Mouse (Mus musculus) intestine, embryonic 15.5 days (tissue): ENCODE measurements around the gene Arhgap15. TPM values are rescaled to one million over a fixed set of nuclear protein-coding genes. Genes with fewer than 3 reads are reported as not detected.

Experiments used
- ATAC-seq: fragments of 200-750 bp; cut with Nextera tagmentation; 2 replicates; pipeline ENCODE4 v1.8.0; 2017; ENCODE audit warnings: moderate TSS enrichment, moderate library complexity
- H3K27ac ChIP-seq: fragments of 300-500 bp; sonication (generic); 2 replicates; pipeline ENCODE4 v1.5.1; 2015; ENCODE audit warnings: mild to moderate bottlenecking, inconsistent platforms
- H3K27me3 ChIP-seq: fragments of 300-500 bp; sonication (generic); replicated peaks from 2 replicates; pipeline ENCODE4 v1.6.1; 2015; ENCODE audit warnings: inconsistent platforms
- H3K36me3 ChIP-seq: fragments of 300-500 bp; sonication (generic); 2 replicates; pipeline ENCODE4 v1.6.1; 2015; ENCODE audit warnings: inconsistent platforms
- H3K4me1 ChIP-seq: fragments of 300-500 bp; sonication (generic); replicated peaks from 2 replicates; pipeline ENCODE4 v1.6.1; 2015; ENCODE audit warnings: inconsistent platforms
- H3K4me2 ChIP-seq: fragments of 300-500 bp; sonication (generic); replicated peaks from 2 replicates; pipeline ENCODE4 v1.6.1; 2015; ENCODE audit warnings: mild to moderate bottlenecking, inconsistent platforms
- H3K4me3 ChIP-seq: fragments of 300-500 bp; sonication (generic); replicated peaks from 2 replicates; pipeline ENCODE4 v1.5.1; 2015; ENCODE audit warnings: inconsistent platforms
- H3K9ac ChIP-seq: fragments of 300-500 bp; sonication (generic); 2 replicates; pipeline ENCODE4 v1.6.1; 2015; ENCODE audit warnings: inconsistent platforms
- H3K9me3 ChIP-seq: fragments of 300-500 bp; sonication (generic); 2 replicates; pipeline ENCODE4 v1.6.1; 2016; ENCODE audit warnings: inconsistent platforms
- WGBS: fragments of 180-500 bp; shearing (Covaris S2); methylation state at CpG from one replicate; pipeline ENCODE4 v1.1.7; 2015; 5-methylcytosine and 5-hydroxymethylcytosine counted together
- polyA plus RNA-seq: library from polyadenylated mRNA; unstranded; fragments of >200 nt; fragmentation: Nextera tagmentation; extraction: Ambion mirVana; gene quantifications from 2 replicates; pipeline ENCODE4 v1.2.1, GENCODE M21; 2015

Gene Arhgap15
- polyA plus RNA-seq, 1 experiment from 2014 or later = 1.6 TPM

DNA sequence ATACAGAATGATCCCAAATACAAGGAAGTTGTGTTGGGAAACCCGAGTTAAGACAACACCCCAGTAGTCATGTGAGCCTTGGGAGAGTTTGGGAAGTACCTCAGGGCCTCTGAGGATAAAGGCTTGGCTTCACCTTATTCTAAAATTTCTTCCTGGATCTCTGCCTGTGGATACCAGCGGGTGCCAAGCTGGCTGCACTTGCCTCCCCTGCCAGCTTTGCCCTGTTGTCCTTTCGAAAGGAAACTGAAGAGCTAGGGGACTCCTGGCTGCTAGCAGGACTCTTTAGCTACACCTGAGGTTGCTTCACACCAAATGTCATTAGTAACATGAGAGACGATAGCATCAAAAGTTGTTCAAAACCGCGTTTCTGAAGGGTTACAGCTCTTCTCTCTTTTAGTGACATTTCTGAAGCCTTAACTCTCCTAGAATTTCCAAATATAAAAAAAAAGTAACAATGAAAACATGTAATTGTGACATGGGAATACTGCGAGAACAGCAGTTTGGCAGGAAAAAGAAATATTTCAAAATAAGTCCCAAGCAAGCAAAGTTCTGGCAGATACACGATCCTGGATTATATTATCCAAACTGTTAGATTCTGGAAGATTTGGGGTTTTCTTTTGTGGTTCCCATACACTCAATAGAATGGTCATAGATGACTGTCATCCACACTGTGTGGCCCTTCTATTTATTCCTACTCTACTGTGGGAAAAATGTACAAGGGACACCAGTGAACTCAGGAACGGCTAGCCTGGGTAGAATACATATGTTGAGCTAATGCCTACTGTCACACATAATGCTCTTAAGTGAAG, 364.6 kb downstream of the Arhgap15 start:
- 70% methylated on average over 9 of the region's 9 CpGs for WGBS
- peak overlapping the region; percentile 63 for H3K27ac ChIP-seq
- no peak overlapping the region for H3K9ac ChIP-seq
- ATAC-seq = no peak
- no peaks in the 10 kb centered on the region for H3K4me1 ChIP-seq
- H3K4me3 ChIP-seq = no peak overlapping the region
- H3K4me2 ChIP-seq = no peak overlapping the region
- no peaks in the 10 kb centered on the region for H3K27me3 ChIP-seq
- H3K9me3 ChIP-seq = no peaks in the 10 kb centered on the region
- H3K36me3 ChIP-seq = no peaks in the 10 kb centered on the region

DNA sequence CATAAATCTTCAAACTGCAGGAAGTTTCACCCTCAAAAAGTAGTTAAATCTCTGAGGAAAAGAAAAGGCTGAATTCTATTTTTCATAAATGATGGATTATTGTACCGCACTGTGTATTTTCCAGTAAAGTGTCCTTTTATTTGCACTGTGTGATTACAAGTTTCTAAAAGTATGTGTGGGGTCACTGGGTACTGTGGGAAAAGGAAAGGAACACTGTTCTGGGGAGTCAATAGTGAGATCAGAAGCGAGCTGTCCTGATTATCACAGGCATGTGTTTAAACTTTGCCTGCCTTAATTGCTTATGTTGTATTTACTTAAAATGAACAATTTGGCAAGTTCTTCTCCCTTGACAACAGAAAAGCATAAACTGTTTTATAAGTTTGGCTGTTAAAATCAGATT, 365.7 kb downstream of the Arhgap15 start:
- ATAC-seq = peak; percentile 62; the same call in 1 of the 2 replicates
- Histone ChIP-seq H3K9me3 (no peaks in the 10 kb centered on the region), H3K4me3 (no peak overlapping the region), H3K4me2 (no peak overlapping the region), H3K9ac (no peak overlapping the region), H3K27me3 (no peaks in the 10 kb centered on the region), H3K27ac (no peak overlapping the region), H3K36me3 (no peaks in the 10 kb centered on the region), H3K4me1 (no peaks in the 10 kb centered on the region)
- WGBS = 42% methylated on average over 2 of the region's 2 CpGs

DNA sequence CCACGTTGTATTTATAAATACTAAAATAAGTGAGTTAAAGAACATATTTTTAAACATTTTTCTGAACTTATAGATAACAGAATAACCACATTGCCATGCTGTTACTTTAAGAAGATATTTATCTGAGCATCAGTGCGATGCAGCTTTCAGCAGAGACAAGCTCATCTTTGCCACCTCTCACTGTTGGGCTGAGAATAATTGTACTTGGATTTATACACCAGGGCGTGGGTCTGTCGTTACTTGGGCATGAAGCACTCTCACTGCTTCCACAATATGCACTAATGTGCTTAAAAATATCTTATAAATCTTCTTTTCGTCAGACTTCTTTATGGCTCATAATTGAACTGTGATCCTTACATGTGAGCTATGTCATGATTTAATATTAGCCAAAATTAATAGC, 372.5 kb downstream of the Arhgap15 start:
- H3K27me3 ChIP-seq = no peaks in the 10 kb centered on the region
- no peaks in the 10 kb centered on the region for H3K4me1 ChIP-seq
- no peaks in the 10 kb centered on the region for H3K9me3 ChIP-seq
- 79% methylated on average over 5 of the region's 5 CpGs for WGBS
- no peak overlapping the region for H3K9ac ChIP-seq
- no peak for ATAC-seq
- H3K4me2 ChIP-seq = no peak overlapping the region
- no peak overlapping the region for H3K27ac ChIP-seq
- H3K4me3 ChIP-seq = no peak overlapping the region
- no peaks in the 10 kb centered on the region for H3K36me3 ChIP-seq

DNA sequence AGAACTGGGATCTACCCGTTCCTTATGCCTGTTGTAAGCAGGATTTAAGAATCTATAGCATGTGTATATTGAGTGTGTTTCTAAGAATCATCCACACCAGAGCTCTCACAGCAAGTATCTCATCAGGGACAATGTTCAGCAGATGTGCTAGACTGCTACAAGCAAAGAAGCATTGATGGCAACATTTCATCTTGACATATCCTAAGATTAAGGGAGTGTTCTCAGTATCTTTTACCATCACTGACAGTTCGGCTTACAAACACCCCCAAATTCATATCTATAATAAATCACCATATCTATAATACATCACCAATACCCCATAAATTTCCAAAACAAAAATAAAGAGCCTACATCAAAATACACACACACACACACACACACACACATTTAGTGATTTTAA, 374.6 kb downstream of the Arhgap15 start:
- H3K36me3 ChIP-seq = no peaks in the 10 kb centered on the region
- ATAC-seq = no peak
- H3K9me3 ChIP-seq = no peaks in the 10 kb centered on the region
- H3K9ac ChIP-seq = no peak overlapping the region
- 61% methylated on average over 2 of the region's 2 CpGs for whole genome bisulfite sequencing
- H3K4me3 ChIP-seq = no peak overlapping the region
- H3K4me2 ChIP-seq = no peak overlapping the region
- H3K27ac ChIP-seq = no peak overlapping the region
- no peaks in the 10 kb centered on the region for H3K4me1 ChIP-seq
- no peaks in the 10 kb centered on the region for H3K27me3 ChIP-seq

DNA sequence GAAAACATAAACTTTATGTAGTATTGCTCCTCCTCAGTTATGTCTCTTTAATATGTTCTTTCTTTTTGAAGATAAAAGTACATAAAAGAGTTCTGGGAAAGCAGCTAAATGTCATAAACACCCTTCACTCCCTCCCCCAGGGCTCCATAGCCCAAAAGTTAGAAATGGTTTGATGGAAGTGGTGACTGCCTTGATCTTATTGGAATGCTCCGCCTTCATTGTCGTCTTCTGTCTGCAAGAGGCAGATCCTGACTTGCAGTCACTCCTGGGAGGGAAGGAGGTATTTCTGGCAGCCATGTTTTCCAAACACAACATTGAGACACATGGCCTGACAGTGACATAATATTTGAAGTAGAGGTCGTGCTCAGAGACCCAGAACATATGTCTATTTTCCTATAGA, 375.5 kb downstream of the Arhgap15 start:
- 75% methylated on average over 3 of the region's 3 CpGs for WGBS
- H3K4me2 ChIP-seq = no peak overlapping the region
- no peaks in the 10 kb centered on the region for H3K36me3 ChIP-seq
- ATAC-seq = no peak
- no peak overlapping the region for H3K27ac ChIP-seq
- H3K27me3 ChIP-seq = no peaks in the 10 kb centered on the region
- no peaks in the 10 kb centered on the region for H3K4me1 ChIP-seq
- no peaks in the 10 kb centered on the region for H3K9me3 ChIP-seq
- H3K9ac ChIP-seq = no peak overlapping the region
- H3K4me3 ChIP-seq = no peak overlapping the region

DNA sequence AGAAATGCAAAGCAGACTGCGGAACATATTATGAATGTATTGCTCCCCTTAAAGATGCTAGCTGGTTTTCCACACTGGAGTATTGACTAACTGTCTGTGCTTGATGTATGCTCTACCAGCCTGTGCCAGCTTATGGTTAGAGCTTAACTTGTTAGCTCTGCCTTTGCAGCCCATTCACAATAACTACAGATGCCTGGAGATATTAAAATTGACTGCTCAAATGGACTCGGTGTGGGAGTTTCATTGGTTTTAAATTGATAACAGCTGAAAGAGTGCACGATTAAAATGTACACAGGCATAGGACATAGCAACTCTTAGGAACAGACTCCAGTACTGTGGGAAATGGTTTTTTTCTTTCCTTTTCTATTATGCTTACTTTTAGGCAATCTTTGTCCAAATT, 376.1 kb downstream of the Arhgap15 start:
- no peak for ATAC-seq
- Histone ChIP-seq H3K4me2 (no peak overlapping the region), H3K27me3 (no peaks in the 10 kb centered on the region), H3K36me3 (no peaks in the 10 kb centered on the region), H3K4me3 (no peak overlapping the region), H3K9me3 (no peaks in the 10 kb centered on the region), H3K27ac (no peak overlapping the region), H3K4me1 (no peaks in the 10 kb centered on the region), H3K9ac (no peak overlapping the region)
- WGBS = 69% methylated on average over 3 of the region's 3 CpGs

DNA sequence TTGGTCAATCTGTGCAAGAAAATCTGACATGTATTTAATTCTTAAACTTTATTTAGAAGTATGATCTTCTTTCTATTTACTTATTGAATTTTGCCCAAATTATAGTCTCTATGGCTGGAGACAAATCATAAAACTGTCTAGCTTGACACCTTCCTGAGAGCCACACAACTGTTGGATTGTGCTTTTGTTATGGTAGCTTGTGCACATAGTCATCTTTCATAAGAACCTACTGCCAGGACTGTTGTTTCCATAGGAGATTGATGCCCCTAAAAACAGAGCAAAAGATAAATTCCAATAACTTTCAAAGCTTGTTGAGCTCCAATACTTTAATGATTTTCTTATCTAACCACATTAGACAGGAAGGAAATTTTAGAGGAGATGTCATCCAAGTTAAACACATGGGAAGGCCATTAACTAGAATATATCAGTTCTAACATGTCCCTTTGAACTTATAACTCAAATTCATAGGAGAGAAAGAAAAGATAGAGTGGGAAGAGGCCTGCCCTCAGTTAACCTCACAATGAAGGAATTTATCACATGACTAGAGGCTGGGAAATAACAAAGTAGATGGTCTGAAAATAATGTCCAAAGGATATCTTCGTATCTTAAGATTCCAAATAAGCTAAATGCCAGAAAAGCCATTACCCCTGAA, 377.5 kb downstream of the Arhgap15 start:
- no peaks in the 10 kb centered on the region for H3K4me1 ChIP-seq
- no peak for ATAC-seq
- no peaks in the 10 kb centered on the region for H3K9me3 ChIP-seq
- no peaks in the 10 kb centered on the region for H3K36me3 ChIP-seq
- H3K4me2 ChIP-seq = no peak overlapping the region
- no peak overlapping the region for H3K9ac ChIP-seq
- H3K27ac ChIP-seq = no peak overlapping the region
- H3K4me3 ChIP-seq = no peak overlapping the region
- no peaks in the 10 kb centered on the region for H3K27me3 ChIP-seq
- 76% methylated on average over 1 of the region's 1 CpGs for WGBS

DNA sequence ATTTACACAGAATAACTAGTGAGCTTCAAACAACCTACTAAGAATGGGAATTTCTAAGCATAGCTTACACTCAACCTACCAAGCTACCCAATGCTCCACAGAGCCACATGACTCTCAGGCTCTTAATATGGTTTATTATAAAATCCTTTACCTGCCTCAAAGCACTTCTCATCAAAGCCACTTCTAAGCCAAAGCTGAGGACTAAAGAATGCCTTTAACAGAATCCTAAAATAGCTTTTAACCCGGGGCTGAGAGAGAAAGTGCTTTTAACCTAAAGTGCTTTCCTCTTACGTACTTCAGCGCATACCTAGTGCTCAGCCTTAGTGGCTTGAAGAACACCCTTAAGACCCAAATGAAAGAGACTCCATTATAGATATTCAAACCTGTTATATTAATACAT, 380.9 kb downstream of the Arhgap15 start:
- Histone ChIP-seq H3K4me2 (no peak overlapping the region), H3K27ac (no peak overlapping the region), H3K4me1 (no peaks in the 10 kb centered on the region), H3K9ac (no peak overlapping the region), H3K27me3 (no peaks in the 10 kb centered on the region), H3K36me3 (no peaks in the 10 kb centered on the region), H3K4me3 (no peak overlapping the region), H3K9me3 (no peaks in the 10 kb centered on the region)
- no peak for ATAC-seq
- 77% methylated on average over 3 of the region's 3 CpGs for WGBS

DNA sequence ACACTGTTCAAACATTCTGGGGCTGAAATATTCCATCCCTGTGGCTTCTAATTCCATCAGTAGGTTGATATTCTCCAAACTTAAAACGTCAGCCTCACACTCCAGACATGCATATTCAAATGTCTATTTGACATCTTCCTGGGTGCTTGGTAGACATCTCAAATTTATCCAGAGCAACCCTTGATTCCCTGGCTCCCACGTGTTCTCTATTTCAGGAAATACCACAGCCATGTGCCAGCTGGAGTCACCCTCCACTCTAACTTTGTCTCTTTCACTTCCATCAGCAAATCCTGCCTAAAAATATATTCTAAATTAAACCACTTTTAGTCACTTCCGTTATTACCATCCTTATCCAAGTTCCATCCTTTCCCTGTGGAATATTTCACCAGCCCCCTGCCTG, 382.6 kb downstream of the Arhgap15 start:
- H3K27ac ChIP-seq = no peak overlapping the region
- no peak overlapping the region for H3K4me2 ChIP-seq
- H3K36me3 ChIP-seq = no peaks in the 10 kb centered on the region
- no peaks in the 10 kb centered on the region for H3K9me3 ChIP-seq
- H3K9ac ChIP-seq = no peak overlapping the region
- no peaks in the 10 kb centered on the region for H3K4me1 ChIP-seq
- no peak overlapping the region for H3K4me3 ChIP-seq
- 74% methylated on average over 3 of the region's 3 CpGs for WGBS
- H3K27me3 ChIP-seq = no peaks in the 10 kb centered on the region
- ATAC-seq = no peak

DNA sequence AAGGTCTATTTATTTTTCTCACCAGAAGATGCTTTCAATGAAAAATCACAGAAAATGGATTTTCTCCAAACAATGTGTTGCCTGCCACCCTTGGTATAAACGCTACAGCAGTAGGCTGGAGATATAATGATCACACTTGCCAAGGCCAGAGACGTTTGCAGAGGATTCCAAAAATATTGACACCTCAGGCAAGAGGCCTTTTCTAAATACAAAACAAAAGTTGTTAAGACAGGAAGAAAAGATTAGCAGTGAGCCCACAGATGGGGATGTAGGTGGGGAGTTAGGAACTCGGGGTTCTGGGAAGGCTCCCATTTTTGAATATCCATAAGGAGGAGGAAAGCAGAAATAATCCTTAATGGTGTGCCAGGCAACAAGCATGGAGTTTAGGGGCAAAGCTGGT, 386.2 kb downstream of the Arhgap15 start:
- ATAC-seq = no peak
- Histone ChIP-seq H3K36me3 (no peaks in the 10 kb centered on the region), H3K27ac (no peak overlapping the region), H3K27me3 (no peaks in the 10 kb centered on the region), H3K9me3 (no peaks in the 10 kb centered on the region), H3K4me3 (no peak overlapping the region), H3K4me2 (no peak overlapping the region), H3K9ac (no peak overlapping the region), H3K4me1 (no peaks in the 10 kb centered on the region)
- WGBS = 36% methylated on average over 3 of the region's 3 CpGs

DNA sequence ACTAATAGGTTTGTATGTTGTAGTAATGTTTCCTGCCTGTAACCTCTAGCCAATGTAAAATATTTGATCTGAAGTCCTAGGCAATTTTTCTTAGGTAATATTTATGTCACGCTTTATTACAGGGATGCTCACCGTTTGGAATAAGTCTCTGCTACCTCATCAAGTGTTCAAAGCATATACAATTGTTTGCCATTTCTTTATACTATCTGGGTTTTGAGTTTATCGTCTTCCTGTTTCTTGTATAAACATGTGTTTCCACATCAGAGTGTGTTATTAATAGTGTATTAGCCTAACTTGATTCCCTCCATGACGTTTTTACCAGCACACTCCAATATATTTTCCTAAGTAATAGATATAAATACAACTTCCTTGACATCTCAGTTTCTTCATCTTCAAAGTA, 391.8 kb downstream of the Arhgap15 start:
- WGBS = 54% methylated on average over 4 of the region's 4 CpGs
- no peaks in the 10 kb centered on the region for H3K9me3 ChIP-seq
- H3K4me3 ChIP-seq = no peak overlapping the region
- H3K4me2 ChIP-seq = no peak overlapping the region
- H3K9ac ChIP-seq = no peak overlapping the region
- no peaks in the 10 kb centered on the region for H3K27me3 ChIP-seq
- H3K36me3 ChIP-seq = no peaks in the 10 kb centered on the region
- no peaks in the 10 kb centered on the region for H3K4me1 ChIP-seq
- H3K27ac ChIP-seq = no peak overlapping the region
- no peak for ATAC-seq

DNA sequence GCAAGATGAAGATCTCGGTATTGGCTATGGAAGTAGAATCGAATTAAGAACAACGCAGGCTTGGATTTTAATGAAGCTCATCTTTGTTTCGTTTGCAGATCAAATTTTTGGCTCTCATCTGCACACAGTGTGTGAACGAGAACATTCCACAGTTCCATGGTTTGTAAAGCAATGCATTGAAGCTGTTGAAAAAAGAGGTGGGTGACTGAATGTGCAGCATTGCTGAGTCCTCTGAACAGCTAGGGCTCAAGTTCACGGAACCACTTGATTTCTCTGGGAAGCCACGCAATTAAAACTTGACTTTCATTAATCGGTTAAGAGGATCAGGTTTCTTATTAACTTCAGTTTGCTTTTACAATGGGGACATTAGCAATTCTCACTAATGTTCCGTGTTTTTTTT, 393.5 kb downstream of the Arhgap15 start:
- H3K27ac ChIP-seq = no peak overlapping the region
- 83% methylated on average over 9 of the region's 9 CpGs for WGBS
- ATAC-seq = no peak
- H3K9me3 ChIP-seq = no peaks in the 10 kb centered on the region
- H3K27me3 ChIP-seq = no peaks in the 10 kb centered on the region
- H3K4me2 ChIP-seq = no peak overlapping the region
- H3K4me3 ChIP-seq = no peak overlapping the region
- no peak overlapping the region for H3K9ac ChIP-seq
- H3K36me3 ChIP-seq = no peaks in the 10 kb centered on the region
- H3K4me1 ChIP-seq = no peaks in the 10 kb centered on the region

DNA sequence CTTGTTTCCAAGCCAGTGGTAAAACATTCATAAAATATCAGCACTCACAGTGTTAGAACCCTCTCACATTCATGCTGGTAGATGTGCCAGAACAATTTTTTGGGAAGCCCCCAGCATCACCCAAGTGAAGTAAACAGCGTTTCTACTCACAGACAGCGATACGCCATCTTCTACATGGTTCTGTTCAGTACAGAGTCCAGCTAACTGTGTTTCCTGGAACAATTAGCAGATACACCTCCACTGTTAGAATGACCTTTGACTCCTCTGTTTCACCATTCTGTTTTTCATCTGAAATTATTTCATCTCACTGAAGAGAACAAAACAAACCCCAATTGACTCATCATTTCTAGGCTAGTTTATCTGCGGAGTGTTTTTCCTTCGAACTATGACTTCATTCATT, 394.0 kb downstream of the Arhgap15 start:
- Histone ChIP-seq H3K27me3 (no peaks in the 10 kb centered on the region), H3K4me1 (no peaks in the 10 kb centered on the region), H3K9me3 (no peaks in the 10 kb centered on the region), H3K4me2 (no peak overlapping the region), H3K4me3 (no peak overlapping the region), H3K27ac (no peak overlapping the region), H3K36me3 (no peaks in the 10 kb centered on the region), H3K9ac (no peak overlapping the region)
- WGBS = 88% methylated on average over 5 of the region's 5 CpGs
- no peak for ATAC-seq
